Mouse (Mus musculus) embryonic fibroblast, embryonic 13.5 days (primary cell): Measurements from ENCODE around the gene Cdhr2.

ENCODE experiments used
- CTCF ChIP-seq: IDR thresholded peaks from 2 replicates; pipeline ENCODE4 v1.5.1; 2011; ENCODE audit warnings: mild to moderate bottlenecking, control low read depth, low read length, moderate library complexity, borderline replicate concordance; ENCODE audit not compliant: insufficient read depth
- POLR2A ChIP-seq: IDR thresholded peaks from 2 replicates; pipeline ENCODE4 v1.6.1; 2011; ENCODE audit warnings: low read depth, mild to moderate bottlenecking, control low read depth, low read length, moderate library complexity

- TF ChIP-seq POLR2A (no peak), CTCF (no peak)
Measured at GRCm38 (mm10) chr13:54754169-54755080, 53.2 kb downstream of the Cdhr2 start.
